Mouse (Mus musculus) heart, postnatal 36 days (tissue): Measurements from ENCODE around the gene 4921517D22Rik. TPM values are rescaled to one million over a fixed set of nuclear protein-coding genes. Genes with fewer than 3 reads are reported as not detected.

ENCODE experiments used
- DNase-seq, 2 experiments: peaks; one replicate each; pipeline ENCODE4 v3.0.0; 2021 to 2022
- intact Hi-C: fragments of 180-260 bp; cut with DNase I; formaldehyde crosslinking; loops from one replicate; pipeline ENCODE4 v1.15.1; 2025
- total RNA-seq, 2 experiments: library from RNA; stranded (reverse); gene quantifications; 2 replicates each; pipeline ENCODE4 v1.2.3; 2021

Gene 4921517D22Rik
- total RNA-seq, 2 experiments from 2014 or later: not detected

GRCm38 (mm10) chr13:59663939-59664712, 29.8 kb downstream of the 4921517D22Rik start:
- DNase-seq: no peak
- intact Hi-C loops: no loop called here

- intact Hi-C loops: no loop called here
- no peak for DNase-seq
These were observed 31.9 kb downstream of the 4921517D22Rik start for GRCm38 (mm10) chr13:59661966-59662365.

GRCm38 (mm10) chr13:59661387-59661786, 32.5 kb downstream of the 4921517D22Rik start:
- intact Hi-C loops: no loop called here
- DNase-seq: no peak

GRCm38 (mm10) chr13:59660371-59660770, 33.5 kb downstream of the 4921517D22Rik start:
- DNase-seq: no peak
- intact Hi-C loops: no loop called here

- intact Hi-C loops: no loop called here
- DNase-seq: no peak
These were observed 36.1 kb downstream of the 4921517D22Rik start for GRCm38 (mm10) chr13:59657781-59658180.

GRCm38 (mm10) chr13:59656975-59657388, 36.9 kb downstream of the 4921517D22Rik start:
- intact Hi-C loops: no loop called here
- no peak for DNase-seq

GRCm38 (mm10) chr13:59656316-59656832, 37.5 kb downstream of the 4921517D22Rik start:
- DNase-seq: no peak
- intact Hi-C loops: no loop called here

GRCm38 (mm10) chr13:59655718-59656315, 38.1 kb downstream of the 4921517D22Rik start:
- DNase-seq: no peak
- intact Hi-C loops: no loop called here

- DNase-seq: no peak
- intact Hi-C loops: no loop called here
These were observed 39.4 kb downstream of the 4921517D22Rik start for GRCm38 (mm10) chr13:59654465-59654864.

GRCm38 (mm10) chr13:59653136-59653535, 40.8 kb downstream of the 4921517D22Rik start:
- intact Hi-C loops: no loop called here
- no peak for DNase-seq

GRCm38 (mm10) chr13:59652651-59653050, 41.3 kb downstream of the 4921517D22Rik start:
- DNase-seq: no peak
- intact Hi-C loops: no loop called here

- intact Hi-C loops: no loop called here
- DNase-seq: no peak
These were observed 44.1 kb downstream of the 4921517D22Rik start for GRCm38 (mm10) chr13:59649781-59650180.

- intact Hi-C loops: no loop called here
- DNase-seq: no peak
These were observed 45.3 kb downstream of the 4921517D22Rik start for GRCm38 (mm10) chr13:59648598-59648997.

GRCm38 (mm10) chr13:59647484-59647883, 46.4 kb downstream of the 4921517D22Rik start:
- intact Hi-C loops: no loop called here
- no peak for DNase-seq

GRCm38 (mm10) chr13:59646674-59647244, 47.1 kb downstream of the 4921517D22Rik start:
- no peak for DNase-seq
- intact Hi-C loops: no loop called here

GRCm38 (mm10) chr13:59645491-59645890, 48.4 kb downstream of the 4921517D22Rik start:
- intact Hi-C loops: no loop called here

GRCm38 (mm10) chr13:59642818-59643217, 51.1 kb downstream of the 4921517D22Rik start:
- intact Hi-C loops: no loop called here
- DNase-seq: no peak

More at GRCm38 (mm10) chr13:59645491-59645890, 48.4 kb downstream of the 4921517D22Rik start:
- DNase-seq: no peak

GRCm38 (mm10) chr13:59640178-59640440, 53.8 kb downstream of the 4921517D22Rik start:
- intact Hi-C loops: no loop called here
- no peak for DNase-seq

- no peak for DNase-seq
- intact Hi-C loops: loop anchor here (5.0 kb wide), 1 partner anchor 88 kb away; no protein-coding TSS in a partner anchor
These were observed 54.3 kb downstream of the 4921517D22Rik start for GRCm38 (mm10) chr13:59639368-59640177.

GRCm38 (mm10) chr13:59637800-59638199, 56.1 kb downstream of the 4921517D22Rik start:
- intact Hi-C loops: loop anchor here (5.0 kb wide), 1 partner anchor 90 kb away; no protein-coding TSS in a partner anchor
- DNase-seq: no peak
